Mouse (Mus musculus) kidney, embryonic 16.5 days (tissue): ENCODE data around the gene Pmf1. TPM values are rescaled to one million over a fixed set of nuclear protein-coding genes. Genes with fewer than 3 reads are reported as not detected.
A peak's percentile ranks its signal among the peaks of the same experiment; 100 is the strongest.

Experiments
- ATAC-seq: fragments of 200-750 bp; cut with Nextera tagmentation; 2 replicates; pipeline ENCODE4 v1.8.0; 2017; ENCODE audit warnings: moderate TSS enrichment; ENCODE audit not compliant: low FRiP score, low TSS enrichment
- H3K27ac ChIP-seq: fragments of 300-500 bp; sonication (generic); 2 replicates; pipeline ENCODE4 v1.5.1; 2014; ENCODE audit warnings: low read length
- H3K27me3 ChIP-seq: fragments of 300-500 bp; sonication (generic); 2 replicates; pipeline ENCODE4 v1.6.1; 2014; ENCODE audit warnings: low read length, control low read depth, mixed read lengths; ENCODE audit not compliant: insufficient read depth
- H3K36me3 ChIP-seq: fragments of 300-500 bp; sonication (generic); 2 replicates; pipeline ENCODE4 v1.6.1; 2014; ENCODE audit warnings: low read length, control low read depth, mixed read lengths; ENCODE audit not compliant: insufficient read depth
- H3K4me1 ChIP-seq: fragments of 300-500 bp; sonication (generic); 2 replicates; pipeline ENCODE4 v1.6.1; 2014; ENCODE audit warnings: low read length, control low read depth, mixed read lengths; ENCODE audit not compliant: insufficient read depth
- H3K4me2 ChIP-seq: fragments of 300-500 bp; sonication (generic); replicated peaks from 2 replicates; pipeline ENCODE4 v1.6.1; 2014; ENCODE audit warnings: low read depth, low read length
- H3K4me3 ChIP-seq: fragments of 300-500 bp; sonication (generic); 2 replicates; pipeline ENCODE4 v1.5.1; 2014; ENCODE audit warnings: mild to moderate bottlenecking, low read length
- H3K9ac ChIP-seq: fragments of 300-500 bp; sonication (generic); replicated peaks from 2 replicates; pipeline ENCODE4 v1.6.1; 2014; ENCODE audit warnings: low read length
- H3K9me3 ChIP-seq: fragments of 300-500 bp; sonication (generic); 2 replicates; pipeline ENCODE4 v1.6.1; 2016; ENCODE audit warnings: low read length, control low read depth
- WGBS: fragments of 180-500 bp; shearing (Covaris S2); extraction: QIAGEN DNeasy Blood & Tissue Kit; methylation state at CpG from one replicate; pipeline ENCODE4 v1.1.7; 2014; 5-methylcytosine and 5-hydroxymethylcytosine counted together
- polyA plus RNA-seq: library from polyadenylated mRNA; unstranded; fragments of >200 nt; fragmentation: Nextera tagmentation; extraction: Ambion mirVana; gene quantifications from 2 replicates; pipeline ENCODE4 v1.2.1, GENCODE M21; 2015

Gene Pmf1
- polyA plus RNA-seq, 1 experiment from 2014 or later, result 144 TPM

GRCm38 (mm10) chr3:88363700-88364099, 46.4 kb downstream of the Pmf1 start:
- H3K27ac ChIP-seq, result peak overlapping the region; percentile 22; the same call in 1 of the 2 replicates
- H3K9ac ChIP-seq, result no peak overlapping the region
- H3K36me3 ChIP-seq, result peaks cover 35% of the 10 kb centered on the region
- WGBS, result 68% methylated on average over 4 of the region's 4 CpGs
- no peak overlapping the region for H3K4me2 ChIP-seq
- H3K27me3 ChIP-seq, result peaks cover 7% of the 10 kb centered on the region; the same call in 1 of the 2 replicates
- no peak overlapping the region for H3K4me3 ChIP-seq
- peak; percentile 17; the same call in 1 of the 2 replicates for ATAC-seq
- H3K4me1 ChIP-seq, result peaks cover 10% of the 10 kb centered on the region; the same call in 1 of the 2 replicates
- H3K9me3 ChIP-seq, result no peaks in the 10 kb centered on the region

GRCm38 (mm10) chr3:88361612-88362313, 48.4 kb downstream of the Pmf1 start:
- Histone ChIP-seq H3K9ac (no peak overlapping the region), H3K9me3 (no peaks in the 10 kb centered on the region), H3K36me3 (peaks cover 52% of the 10 kb centered on the region), H3K4me1 (peaks cover 10% of the 10 kb centered on the region; the same call in 1 of the 2 replicates), H3K27ac (no peak overlapping the region), H3K4me2 (no peak overlapping the region), H3K4me3 (no peak overlapping the region), H3K27me3 (peaks cover 7% of the 10 kb centered on the region; the same call in 1 of the 2 replicates)
- no peak for ATAC-seq
- WGBS, result 79% methylated on average over 2 of the region's 2 CpGs

- no peaks in the 10 kb centered on the region for H3K9me3 ChIP-seq
- 62% methylated on average over 6 of the region's 6 CpGs for WGBS
- H3K36me3 ChIP-seq, result peaks cover 59% of the 10 kb centered on the region
- ATAC-seq, result no peak
- peaks cover 5% of the 10 kb centered on the region; the same call in 1 of the 2 replicates for H3K27me3 ChIP-seq
- no peak overlapping the region for H3K4me3 ChIP-seq
- H3K27ac ChIP-seq, result no peak overlapping the region
- no peak overlapping the region for H3K9ac ChIP-seq
- H3K4me2 ChIP-seq, result no peak overlapping the region
- peaks cover 10% of the 10 kb centered on the region; the same call in 1 of the 2 replicates for H3K4me1 ChIP-seq
Observed at GRCm38 (mm10) chr3:88361096-88361495, 49.0 kb downstream of the Pmf1 start.

GRCm38 (mm10) chr3:88359989-88360388, 50.1 kb downstream of the Pmf1 start:
- H3K4me3 ChIP-seq, result no peak overlapping the region
- H3K4me2 ChIP-seq, result no peak overlapping the region
- no peak for ATAC-seq
- WGBS, result 78% methylated on average over 3 of the region's 3 CpGs
- no peak overlapping the region for H3K27ac ChIP-seq
- H3K9ac ChIP-seq, result no peak overlapping the region
- H3K9me3 ChIP-seq, result no peaks in the 10 kb centered on the region
- H3K4me1 ChIP-seq, result peaks cover 10% of the 10 kb centered on the region; the same call in 1 of the 2 replicates
- no peaks in the 10 kb centered on the region for H3K27me3 ChIP-seq
- H3K36me3 ChIP-seq, result peaks cover 70% of the 10 kb centered on the region

- 83% methylated on average over 5 of the region's 5 CpGs for WGBS
- H3K4me3 ChIP-seq, result no peak overlapping the region
- H3K4me1 ChIP-seq, result peaks cover 6% of the 10 kb centered on the region; the same call in 1 of the 2 replicates
- H3K9ac ChIP-seq, result no peak overlapping the region
- no peak overlapping the region for H3K4me2 ChIP-seq
- no peaks in the 10 kb centered on the region for H3K27me3 ChIP-seq
- ATAC-seq, result no peak
- H3K9me3 ChIP-seq, result no peaks in the 10 kb centered on the region
- H3K36me3 ChIP-seq, result peaks cover 74% of the 10 kb centered on the region
- H3K27ac ChIP-seq, result no peak overlapping the region
Observed at GRCm38 (mm10) chr3:88359584-88359983, 50.5 kb downstream of the Pmf1 start.

- H3K27me3 ChIP-seq, result no peaks in the 10 kb centered on the region
- no peak overlapping the region for H3K4me2 ChIP-seq
- H3K4me3 ChIP-seq, result no peak overlapping the region
- 89% methylated on average over 8 of the region's 8 CpGs for WGBS
- peaks cover 97% of the 10 kb centered on the region for H3K36me3 ChIP-seq
- H3K27ac ChIP-seq, result no peak overlapping the region
- ATAC-seq, result no peak
- H3K4me1 ChIP-seq, result no peaks in the 10 kb centered on the region
- no peak overlapping the region for H3K9ac ChIP-seq
- H3K9me3 ChIP-seq, result no peaks in the 10 kb centered on the region
Observed at GRCm38 (mm10) chr3:88354396-88355165, 55.5 kb downstream of the Pmf1 start.

GRCm38 (mm10) chr3:88352907-88353306, 57.2 kb downstream of the Pmf1 start:
- H3K9ac ChIP-seq, result no peak overlapping the region
- ATAC-seq, result no peak
- no peaks in the 10 kb centered on the region for H3K9me3 ChIP-seq
- no peaks in the 10 kb centered on the region for H3K4me1 ChIP-seq
- no peak overlapping the region for H3K27ac ChIP-seq
- no peak overlapping the region for H3K4me3 ChIP-seq
- WGBS, result 95% methylated on average over 9 of the region's 9 CpGs
- H3K27me3 ChIP-seq, result no peaks in the 10 kb centered on the region
- H3K36me3 ChIP-seq, result peaks cover 92% of the 10 kb centered on the region
- no peak overlapping the region for H3K4me2 ChIP-seq

- WGBS, result 88% methylated on average over 13 of the region's 13 CpGs
- Histone ChIP-seq H3K4me1 (no peaks in the 10 kb centered on the region), H3K36me3 (peaks cover 92% of the 10 kb centered on the region), H3K4me3 (no peak overlapping the region), H3K27ac (no peak overlapping the region), H3K4me2 (no peak overlapping the region), H3K9ac (no peak overlapping the region), H3K27me3 (no peaks in the 10 kb centered on the region), H3K9me3 (no peaks in the 10 kb centered on the region)
- ATAC-seq, result no peak
Observed at GRCm38 (mm10) chr3:88350732-88351131, 59.4 kb downstream of the Pmf1 start.
